Mouse (Mus musculus) ES-E14 (cell line): Measurements from ENCODE around the gene Arhgap19.

Experiments used
- MAFK ChIP-seq: IDR thresholded peaks from 2 replicates; pipeline ENCODE4 v1.6.1; 2014; ENCODE audit warnings: mild to moderate bottlenecking, low read depth, low read length, inconsistent platforms; ENCODE audit not compliant: insufficient read depth
- ZC3H11A ChIP-seq: IDR thresholded peaks from 2 replicates; pipeline ENCODE4 v1.6.1; 2012; ENCODE audit warnings: low read depth, mild to moderate bottlenecking, inconsistent platforms, low read length, borderline replicate concordance
- ZNF384 ChIP-seq: IDR thresholded peaks from 2 replicates; pipeline ENCODE4 v1.6.1; 2012; ENCODE audit warnings: low read depth, low read length, inconsistent platforms

GRCm38 (mm10) chr19:41743396-41743795 lies 58.5 kb downstream of the Arhgap19 start, which contains the start of gene Slit1:
- TF ChIP-seq ZC3H11A: no peak
- TF ChIP-seq ZNF384: no peak
- no peak for TF ChIP-seq MAFK
